Mouse (Mus musculus) spleen, adult 2 months (tissue): Measurements from ENCODE around the gene Ehd4.

Experiments
- CTCF ChIP-seq: fragments of 200-500 bp; IDR thresholded peaks from 2 replicates; pipeline ENCODE4 v1.5.1; 2011; ENCODE audit warnings: mild to moderate bottlenecking, inconsistent platforms; ENCODE audit not compliant: insufficient read depth, insufficient read length, insufficient replicate concordance; ENCODE audit errors: extremely low read depth
- POLR2A ChIP-seq: fragments of 200-500 bp; IDR thresholded peaks from 2 replicates; pipeline ENCODE4 v1.6.1; 2011; ENCODE audit warnings: low read depth, low read length, inconsistent platforms

GRCm38 (mm10) chr2:120134453-120135075, 19.8 kb downstream of the Ehd4 start:
- TF ChIP-seq CTCF (no peak), POLR2A (no peak)
